In genomic region chr1:194774350-194774749, GRCm38 (mm10) we compare ENCODE assay signal across 12 mouse cellular contexts.
"Had no signal": no experiment of that assay in that cellular context is flagged by ENCODE, and none has a peak within 500 bp of the region (broad histone marks: within the 10 kb centered on the region; RNA-seq: fewer than 3 reads in every experiment).

No protein-coding gene starts in this region.

- ATAC-seq: midbrain, embryonic 15.5 days had no signal

- H3K4me3 ChIP-seq: limb, embryonic 13.5 days; midbrain, embryonic 10.5 days; midbrain, embryonic 15.5 days; neural tube, embryonic 13.5 days; stomach, embryonic 15.5 days had no signal

- H3K27me3 ChIP-seq: limb, embryonic 13.5 days; midbrain, embryonic 15.5 days; neural tube, embryonic 13.5 days; stomach, embryonic 15.5 days had no signal

- DNase-seq: kidney, adult 9 months; kidney, postnatal 36 days; left cerebral cortex, postnatal 4 days; lung, adult 18-20 months; right cerebral cortex, postnatal 14 days; thymus, postnatal 36 days had no signal

- H3K4me2 ChIP-seq: limb, embryonic 13.5 days; midbrain, embryonic 15.5 days; neural tube, embryonic 13.5 days; stomach, embryonic 15.5 days had no signal

- H3K36me3 ChIP-seq: limb, embryonic 13.5 days; stomach, embryonic 15.5 days had no signal

- H3K27ac ChIP-seq: kidney, postnatal 0 days; limb, embryonic 13.5 days; midbrain, embryonic 10.5 days; midbrain, embryonic 15.5 days; neural tube, embryonic 13.5 days; stomach, embryonic 15.5 days had no signal

- H3K9me3 ChIP-seq: limb, embryonic 13.5 days; midbrain, embryonic 10.5 days; midbrain, embryonic 15.5 days; neural tube, embryonic 13.5 days; stomach, embryonic 15.5 days had no signal

- H3K9ac ChIP-seq: limb, embryonic 13.5 days; midbrain, embryonic 15.5 days; neural tube, embryonic 13.5 days; stomach, embryonic 15.5 days had no signal

- H3K4me1 ChIP-seq: limb, embryonic 13.5 days; midbrain, embryonic 10.5 days; midbrain, embryonic 15.5 days; stomach, embryonic 15.5 days had no signal
